Mouse (Mus musculus): ENCODE measurements around the gene Dnah1. TPM values are rescaled to one million over a fixed set of nuclear protein-coding genes. Genes with fewer than 3 reads are reported as not detected.

Dnah1 gene
- total RNA-seq, 1 experiment from 2014 or later: not detected

- ATAC-seq (replicated peaks; ENCODE audit: insufficient number of reproducible peaks, low FRiP score, low TSS enrichment, poor library complexity, severe bottlenecking): no peak
These were observed 1.5 kb downstream of the Dnah1 start for GRCm38 (mm10) chr14:31322191-31322590.

GRCm38 (mm10) chr14:31321181-31321580 lies 2.5 kb downstream of the Dnah1 start:
- ATAC-seq (replicated peaks; ENCODE audit: insufficient number of reproducible peaks, low FRiP score, low TSS enrichment, poor library complexity, severe bottlenecking): no peak

GRCm38 (mm10) chr14:31319546-31319945 lies 4.2 kb downstream of the Dnah1 start:
- ATAC-seq (replicated peaks; ENCODE audit: insufficient number of reproducible peaks, low FRiP score, low TSS enrichment, poor library complexity, severe bottlenecking): no peak

GRCm38 (mm10) chr14:31317754-31318153 lies 5.9 kb downstream of the Dnah1 start:
- no peak for ATAC-seq (replicated peaks; ENCODE audit: insufficient number of reproducible peaks, low FRiP score, low TSS enrichment, poor library complexity, severe bottlenecking)

- ATAC-seq (replicated peaks; ENCODE audit: insufficient number of reproducible peaks, low FRiP score, low TSS enrichment, poor library complexity, severe bottlenecking): no peak
These were observed 7.1 kb downstream of the Dnah1 start for GRCm38 (mm10) chr14:31316613-31317012.

- ATAC-seq (replicated peaks; ENCODE audit: insufficient number of reproducible peaks, low FRiP score, low TSS enrichment, poor library complexity, severe bottlenecking): no peak
These were observed 10.5 kb downstream of the Dnah1 start for GRCm38 (mm10) chr14:31313192-31313591.

GRCm38 (mm10) chr14:31285728-31286127 lies 38.0 kb downstream of the Dnah1 start:
- no peak for ATAC-seq (replicated peaks; ENCODE audit: insufficient number of reproducible peaks, low FRiP score, low TSS enrichment, poor library complexity, severe bottlenecking)

- peak; percentile 68 for ATAC-seq (replicated peaks; ENCODE audit: insufficient number of reproducible peaks, low FRiP score, low TSS enrichment, poor library complexity, severe bottlenecking)
These were observed 51.5 kb downstream of the Dnah1 start for GRCm38 (mm10) chr14:31272164-31272563.

- ATAC-seq (replicated peaks; ENCODE audit: insufficient number of reproducible peaks, low FRiP score, low TSS enrichment, poor library complexity, severe bottlenecking): no peak
These were observed 52.6 kb downstream of the Dnah1 start for GRCm38 (mm10) chr14:31271121-31271520.

GRCm38 (mm10) chr14:31269456-31270100 lies 54.1 kb downstream of the Dnah1 start:
- ATAC-seq (replicated peaks; ENCODE audit: insufficient number of reproducible peaks, low FRiP score, low TSS enrichment, poor library complexity, severe bottlenecking): no peak

GRCm38 (mm10) chr14:31268301-31269001 lies 55.2 kb downstream of the Dnah1 start:
- ATAC-seq (replicated peaks; ENCODE audit: insufficient number of reproducible peaks, low FRiP score, low TSS enrichment, poor library complexity, severe bottlenecking): no peak

- no peak for ATAC-seq (replicated peaks; ENCODE audit: insufficient number of reproducible peaks, low FRiP score, low TSS enrichment, poor library complexity, severe bottlenecking)
These were observed 56.0 kb downstream of the Dnah1 start for GRCm38 (mm10) chr14:31267649-31268048.

- ATAC-seq (replicated peaks; ENCODE audit: insufficient number of reproducible peaks, low FRiP score, low TSS enrichment, poor library complexity, severe bottlenecking): no peak
These were observed 62.8 kb downstream of the Dnah1 start for GRCm38 (mm10) chr14:31260932-31261331.

- no peak for ATAC-seq (replicated peaks; ENCODE audit: insufficient number of reproducible peaks, low FRiP score, low TSS enrichment, poor library complexity, severe bottlenecking)
These were observed 63.3 kb downstream of the Dnah1 start for GRCm38 (mm10) chr14:31260374-31260773.

GRCm38 (mm10) chr14:31258476-31259050 lies 65.1 kb downstream of the Dnah1 start:
- no peak for ATAC-seq (replicated peaks; ENCODE audit: insufficient number of reproducible peaks, low FRiP score, low TSS enrichment, poor library complexity, severe bottlenecking)

GRCm38 (mm10) chr14:31252091-31252490 lies 71.6 kb downstream of the Dnah1 start:
- no peak for ATAC-seq (replicated peaks; ENCODE audit: insufficient number of reproducible peaks, low FRiP score, low TSS enrichment, poor library complexity, severe bottlenecking)

- 0 out of 2 replicates have a peak, but pooled peaks have one; percentile 7 for ATAC-seq (replicated peaks; ENCODE audit: insufficient number of reproducible peaks, low FRiP score, low TSS enrichment, poor library complexity, severe bottlenecking)
These were observed 72.1 kb downstream of the Dnah1 start for GRCm38 (mm10) chr14:31251626-31252025.

GRCm38 (mm10) chr14:31251084-31251604 lies 72.6 kb downstream of the Dnah1 start, which contains the start of the genes Phf7 and Bap1:
TSS of gene Phf7 (minus strand) at chr14:31251317.
TSS of gene Bap1 (plus strand) at chr14:31251450.
- ATAC-seq (replicated peaks; ENCODE audit: insufficient number of reproducible peaks, low FRiP score, low TSS enrichment, poor library complexity, severe bottlenecking): peak; percentile 86

GRCm38 (mm10) chr14:31250222-31251083 lies 73.2 kb downstream of the Dnah1 start:
- no peak; the same call in 1 of the 2 replicates for ATAC-seq (replicated peaks; ENCODE audit: insufficient number of reproducible peaks, low FRiP score, low TSS enrichment, poor library complexity, severe bottlenecking)
